Mouse (Mus musculus) ES-E14 (cell line): Measurements from ENCODE around the gene Cers6. TPM values are rescaled to one million over a fixed set of nuclear protein-coding genes. Genes with fewer than 3 reads are reported as not detected.

Experiments
- DNase-seq: peaks from one replicate; pipeline ENCODE4 v3.0.0-alpha.2; 2013; ENCODE audit warnings: low read depth, low spot score
- H3K27ac ChIP-seq: 2 replicates; pipeline ENCODE4 v1.5.1; 2012; ENCODE audit warnings: low read depth, mild to moderate bottlenecking, low read length, moderate library complexity, mixed read lengths; ENCODE audit not compliant: poor library complexity, insufficient read depth, severe bottlenecking
- H3K36me3 ChIP-seq: 2 replicates; pipeline ENCODE4 v1.6.1; 2012; ENCODE audit warnings: mild to moderate bottlenecking, low read length, moderate library complexity, mixed read lengths; ENCODE audit not compliant: control insufficient read depth, poor library complexity, insufficient read depth, severe bottlenecking
- H3K4me1 ChIP-seq, 2 experiments: fragments of 150-350 bp in 1 of 2; sonication (generic) in 1 of 2; 2 replicates each; pipeline ENCODE4 v1.6.1; 2012; ENCODE audit warnings: low read length in 2 of 2, mild to moderate bottlenecking in 1 of 2, mixed read lengths in 1 of 2; ENCODE audit not compliant: control insufficient read depth in 2 of 2, insufficient read depth in 2 of 2, poor library complexity in 1 of 2
- H3K4me3 ChIP-seq, 2 experiments: fragments of 150-350 bp in 1 of 2; sonication (generic) in 1 of 2; 2 replicates each; pipeline ENCODE4 v1.5.1; 2012; ENCODE audit warnings: low read length in 2 of 2, low read depth in 1 of 2, mild to moderate bottlenecking in 1 of 2, mixed read lengths in 1 of 2; ENCODE audit not compliant: insufficient read depth in 1 of 2, poor library complexity in 1 of 2, severe bottlenecking in 1 of 2
- H3K9ac ChIP-seq: 2 replicates; pipeline ENCODE4 v1.6.1; 2012; ENCODE audit warnings: low read depth, mild to moderate bottlenecking, low read length, mixed read lengths; ENCODE audit not compliant: poor library complexity, insufficient read depth, severe bottlenecking
- H3K9me3 ChIP-seq: fragments of 150-350 bp; sonication (generic); 2 replicates; pipeline ENCODE4 v1.6.1; 2012; ENCODE audit warnings: low read depth, mild to moderate bottlenecking, low read length; ENCODE audit not compliant: control insufficient read depth, insufficient read depth
- CHD2 ChIP-seq: IDR thresholded peaks from 2 replicates; pipeline ENCODE4 v1.6.1; 2014; ENCODE audit warnings: mild to moderate bottlenecking, low read depth, low read length, inconsistent platforms
- HCFC1 ChIP-seq: IDR thresholded peaks from 2 replicates; pipeline ENCODE4 v1.6.1; 2012; ENCODE audit warnings: low read length, inconsistent platforms, borderline replicate concordance; ENCODE audit not compliant: insufficient read depth
- MAFK ChIP-seq: IDR thresholded peaks from 2 replicates; pipeline ENCODE4 v1.6.1; 2014; ENCODE audit warnings: mild to moderate bottlenecking, low read depth, low read length, inconsistent platforms; ENCODE audit not compliant: insufficient read depth
- ZC3H11A ChIP-seq: IDR thresholded peaks from 2 replicates; pipeline ENCODE4 v1.6.1; 2012; ENCODE audit warnings: low read depth, mild to moderate bottlenecking, inconsistent platforms, low read length, borderline replicate concordance
- ZNF384 ChIP-seq: IDR thresholded peaks from 2 replicates; pipeline ENCODE4 v1.6.1; 2012; ENCODE audit warnings: low read depth, low read length, inconsistent platforms
- in situ Hi-C, 2 experiments: fragments of 600-800 bp; cut with MboI; formaldehyde crosslinking; loops; one replicate each; pipeline ENCODE4 v1.15.1; 2025; ENCODE audit warnings: low sequenced_read_pairs in 2 of 2, inconsistent platforms in 1 of 2; ENCODE audit not compliant: unreplicated experiment in 2 of 2
- total RNA-seq: library from RNA; depleted of rRNA; stranded (reverse); fragments of 300-350 nt; gene quantifications from 2 replicates; pipeline ENCODE4 v1.2.3, GENCODE M21; 2012

The Cers6 gene
- total RNA-seq, 1 experiment: 33.6 TPM

DNA sequence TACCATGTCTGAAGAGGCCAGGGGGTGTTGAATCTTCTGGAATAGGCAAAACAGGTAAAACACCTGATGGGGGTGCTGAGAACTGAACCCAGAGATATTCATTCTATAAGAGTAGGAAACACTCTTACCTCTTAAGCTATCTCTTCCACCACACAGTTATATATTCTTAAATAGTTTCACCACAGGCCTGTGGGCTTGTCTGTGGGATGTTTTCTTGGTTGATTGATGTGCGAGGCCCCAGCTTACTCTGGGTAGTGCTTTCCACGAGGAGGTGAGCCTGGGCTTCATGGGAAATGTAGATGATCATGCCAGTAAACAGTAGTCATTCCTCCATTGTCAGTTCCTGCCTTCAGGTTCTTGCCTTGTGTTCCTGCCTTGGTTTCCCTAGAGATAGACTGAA, 40.5 kb downstream of the Cers6 start:
- in situ Hi-C loops: no loop called here
- no peaks in the 10 kb centered on the region; a peak in 1 of 4 replicates for H3K4me1 ChIP-seq
- no peak overlapping the region for H3K9ac ChIP-seq
- no peaks in the 10 kb centered on the region; the same call in 1 of the 2 replicates for H3K9me3 ChIP-seq
- H3K4me3 ChIP-seq: no peak overlapping the region
- no peak for DNase-seq
- no peaks in the 10 kb centered on the region for H3K36me3 ChIP-seq
- H3K27ac ChIP-seq: no peak overlapping the region
- no peak for TF ChIP-seq ZC3H11A
- no peak for TF ChIP-seq CHD2
- no peak for TF ChIP-seq ZNF384
- TF ChIP-seq MAFK: no peak
- no peak for TF ChIP-seq HCFC1

GRCm38 (mm10) chr2:68902546-68902945, 41.3 kb downstream of the Cers6 start:
- no peak overlapping the region for H3K9ac ChIP-seq
- no peaks in the 10 kb centered on the region; a peak in 1 of 4 replicates for H3K4me1 ChIP-seq
- H3K36me3 ChIP-seq: no peaks in the 10 kb centered on the region
- no peak for DNase-seq
- no peak overlapping the region for H3K27ac ChIP-seq
- H3K4me3 ChIP-seq: no peak overlapping the region
- in situ Hi-C loops: no loop called here
- no peak for TF ChIP-seq ZNF384
- TF ChIP-seq CHD2: no peak
- no peak for TF ChIP-seq ZC3H11A
- no peak for TF ChIP-seq MAFK
- no peak for TF ChIP-seq HCFC1
- H3K9me3 ChIP-seq: no peaks in the 10 kb centered on the region; the same call in 1 of the 2 replicates

DNA sequence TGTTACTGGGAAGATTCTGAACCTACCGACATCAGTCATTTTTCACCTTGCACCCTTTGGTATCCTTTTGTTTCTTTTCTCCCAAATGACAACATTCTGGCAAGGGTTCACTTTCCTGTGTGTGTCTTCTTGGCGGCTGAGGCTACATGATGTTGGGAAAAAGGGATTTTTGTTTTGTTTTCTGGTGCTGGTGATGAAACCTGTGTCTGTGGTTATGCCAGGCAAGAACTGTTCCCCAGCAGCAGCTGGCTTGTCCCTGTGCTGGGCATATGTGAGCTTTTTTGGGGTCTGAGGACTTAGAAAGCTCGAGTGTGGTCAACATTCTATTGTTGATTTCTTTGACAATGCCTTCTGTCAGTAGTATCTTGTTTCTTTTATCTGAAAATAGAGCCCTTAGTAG, 45.7 kb downstream of the Cers6 start:
- in situ Hi-C loops: no loop called here
- H3K36me3 ChIP-seq: no peaks in the 10 kb centered on the region
- TF ChIP-seq CHD2 (no peak), ZNF384 (no peak), HCFC1 (no peak), ZC3H11A (no peak), MAFK (no peak)
- H3K4me1 ChIP-seq: peaks cover 2 to 6% of the 10 kb centered on the region in 2 experiments
- no peak for DNase-seq
- H3K9me3 ChIP-seq: no peaks in the 10 kb centered on the region; the same call in 1 of the 2 replicates
- no peak overlapping the region for H3K9ac ChIP-seq
- H3K4me3 ChIP-seq: no peak overlapping the region
- no peak overlapping the region for H3K27ac ChIP-seq

DNA sequence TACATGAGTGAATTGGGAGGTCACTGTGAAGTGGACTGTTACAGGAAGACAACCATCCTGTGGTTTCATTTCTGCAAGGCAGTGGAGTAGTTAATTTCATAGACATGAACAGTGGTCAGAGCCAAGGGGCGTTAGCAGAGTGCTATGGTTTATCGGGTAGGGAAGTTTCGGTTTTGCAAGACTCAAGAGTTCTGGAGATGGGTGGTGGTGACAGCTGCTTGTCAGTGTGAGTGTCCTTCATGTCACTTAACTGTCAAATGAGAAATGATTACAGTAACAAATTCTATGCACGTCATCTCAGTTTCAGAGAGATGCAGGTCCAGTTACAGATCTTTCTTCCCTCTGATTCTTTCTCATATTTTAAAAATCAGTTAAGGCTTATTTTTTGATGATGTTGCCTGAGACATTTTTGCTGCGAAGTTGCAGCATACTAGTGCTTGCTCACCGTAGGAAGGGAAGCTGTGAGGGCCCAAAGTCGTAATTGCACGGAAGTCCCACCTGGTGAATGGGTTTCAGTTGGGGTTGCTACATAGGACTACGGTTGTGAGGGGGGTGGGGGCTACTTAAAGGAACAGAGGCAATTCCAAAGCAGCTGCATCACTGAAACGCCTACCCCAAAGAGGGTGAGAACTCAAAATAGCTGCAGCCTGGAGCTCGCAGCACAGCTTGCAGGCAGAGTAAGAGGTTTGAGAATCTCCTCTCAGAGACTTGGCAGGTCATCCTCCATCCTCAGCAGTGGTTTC, 46.7 kb downstream of the Cers6 start:
- in situ Hi-C loops: no loop called here
- H3K27ac ChIP-seq: no peak overlapping the region

More for the DNA sequence above, 46.7 kb downstream of the Cers6 start:
- no peaks in the 10 kb centered on the region for H3K36me3 ChIP-seq
- DNase-seq: no peak
- H3K4me1 ChIP-seq: peaks cover 2 to 10% of the 10 kb centered on the region in 2 experiments
- H3K9ac ChIP-seq: no peak overlapping the region
- TF ChIP-seq ZNF384 (no peak), ZC3H11A (no peak), MAFK (no peak), CHD2 (no peak), HCFC1 (no peak)
- H3K9me3 ChIP-seq: no peaks in the 10 kb centered on the region; the same call in 1 of the 2 replicates
- H3K4me3 ChIP-seq: no peak overlapping the region
